Mouse (Mus musculus) G1E (cell line): Measurements from ENCODE around the gene Olfr311. TPM values are rescaled to one million over a fixed set of nuclear protein-coding genes. Genes with fewer than 3 reads are reported as not detected.
"Not testable (repeated sequence)": the region's sequence is repeated elsewhere in the genome, so short reads cannot be mapped to it uniquely, and the experiment has no call there.

Experiments used
- ATAC-seq: 2 replicates; pipeline ENCODE4 v1.8.0; 2016; ENCODE audit warnings: mild to moderate bottlenecking; ENCODE audit not compliant: insufficient number of reproducible peaks, poor library complexity, low FRiP score, severe bottlenecking; ENCODE audit errors: extremely low read depth
- DNase-seq: peaks from one replicate; pipeline ENCODE4 v3.0.0; 2012; ENCODE audit warnings: low spot score
- H3K27me3 ChIP-seq: 2 replicates; pipeline ENCODE4 v1.6.1; 2012; ENCODE audit warnings: mild to moderate bottlenecking, low read length, inconsistent platforms; ENCODE audit not compliant: insufficient read depth
- H3K36me3 ChIP-seq: replicated peaks from 2 replicates; pipeline ENCODE3; 2012; ENCODE audit warnings: mild to moderate bottlenecking, inconsistent platforms
- H3K4me1 ChIP-seq: 2 replicates; pipeline ENCODE4 v1.6.1; 2012; ENCODE audit warnings: low read depth, low read length, inconsistent platforms, mixed read lengths; ENCODE audit not compliant: insufficient read depth
- H3K4me3 ChIP-seq: 2 replicates; pipeline ENCODE4 v1.5.1; 2012; ENCODE audit warnings: low read depth, mild to moderate bottlenecking, inconsistent platforms, low read length, moderate library complexity, mixed read lengths
- H3K9me3 ChIP-seq: replicated peaks from 2 replicates; pipeline ENCODE4 v1.6.1; 2012; ENCODE audit warnings: inconsistent platforms
- CTCF ChIP-seq: IDR thresholded peaks from 2 replicates; pipeline ENCODE4 v1.5.1; 2012; ENCODE audit warnings: low read depth, low read length, inconsistent platforms, mixed read lengths
- GATA1 ChIP-seq: IDR thresholded peaks from 2 replicates; pipeline ENCODE4 v1.6.1; 2012; ENCODE audit warnings: borderline replicate concordance, low read length, inconsistent platforms, mixed read lengths
- GATA2 ChIP-seq: IDR thresholded peaks from 2 replicates; pipeline ENCODE4 v1.6.1; 2012; ENCODE audit warnings: low read depth, low read length, inconsistent platforms, borderline replicate concordance
- POLR2AphosphoS5 ChIP-seq: IDR thresholded peaks from 2 replicates; pipeline ENCODE4 v1.6.1; 2012; ENCODE audit warnings: low read depth, low read length, inconsistent platforms; ENCODE audit not compliant: insufficient replicate concordance
- TAL1 ChIP-seq: conservative IDR thresholded peaks from 2 replicates; pipeline ENCODE4 v1.6.1; 2012; ENCODE audit warnings: low read depth, low read length, inconsistent platforms, mixed read lengths
- polyA plus RNA-seq: library from polyadenylated mRNA; stranded (reverse); fragments of >175 nt; gene quantifications from 2 replicates; pipeline ENCODE4 v1.2.3, GENCODE M21; 2012
- total RNA-seq, 2 experiments: library from RNA; stranded (forward) in 1 of 2; stranded (reverse) in 1 of 2; fragments of 200-1000 nt in 1 of 2; fragments of >200 nt in 1 of 2; fragmentation: Nextera tagmentation in 1 of 2; gene quantifications; 2 replicates each; pipeline ENCODE4 v1.2.3; 2014 to 2017

The Olfr311 gene
- total and polyA plus RNA-seq, 3 experiments: 0.33 TPM; not detected in 2

DNA sequence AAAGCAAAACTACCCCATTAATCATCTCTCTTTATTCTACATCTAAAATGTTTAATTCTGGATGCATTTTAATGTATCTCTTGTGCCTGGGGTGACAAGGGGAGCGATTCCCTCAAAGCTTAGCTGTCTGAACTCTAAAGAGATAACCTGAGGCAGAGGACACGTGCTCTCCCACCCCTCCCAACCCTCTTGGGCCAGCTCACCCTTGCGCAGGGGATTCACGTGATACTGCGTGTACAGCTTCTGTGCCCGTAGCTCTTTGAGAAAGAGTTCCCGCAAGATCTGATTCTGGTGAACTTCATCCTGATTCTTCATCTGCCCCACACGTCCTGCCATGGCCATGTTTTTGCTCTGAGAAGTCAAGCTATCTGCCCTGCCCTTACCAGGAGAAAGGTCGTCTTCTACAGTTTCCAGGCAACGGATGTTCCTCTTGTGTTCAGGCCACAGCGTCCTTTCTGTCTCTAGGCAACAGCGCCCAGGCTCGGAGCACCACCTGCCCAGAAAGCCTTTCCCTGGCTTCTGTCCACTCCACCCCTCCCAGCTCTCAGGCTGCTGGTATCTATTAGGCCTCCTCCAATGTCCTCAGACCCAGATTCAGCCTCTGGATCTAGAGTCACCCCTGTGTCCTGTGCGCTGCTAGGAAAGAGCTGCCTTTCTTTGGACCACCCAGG is 37.4 kb upstream of the Olfr311 start, which contains the start of gene Fam183b:
TSS of gene Fam183b (minus strand) at position 403 of the 671 bp plus-strand sequence.
- ATAC-seq (no peak), DNase-seq (no peak)
- Histone ChIP-seq H3K9me3 (no peaks in the 10 kb centered on the region), H3K36me3 (no peaks in the 10 kb centered on the region), H3K4me3 (no peak within 1 kb of the TSS), H3K4me1 (no peaks in the 10 kb centered on the region), H3K27me3 (peaks cover 10% of the 10 kb centered on the region)
- no peak for TF ChIP-seq TAL1
- TF ChIP-seq CTCF: no peak
- no peak for TF ChIP-seq GATA1
- TF ChIP-seq POLR2AphosphoS5: no peak
- TF ChIP-seq GATA2: no peak

GRCm38 (mm10) chr11:58803871-58804270 is 35.2 kb upstream of the Olfr311 start:
- Histone ChIP-seq H3K9me3 (no peaks in the 10 kb centered on the region), H3K4me3 (no peak overlapping the region), H3K27me3 (peaks cover 6% of the 10 kb centered on the region), H3K4me1 (no peaks in the 10 kb centered on the region), H3K36me3 (no peaks in the 10 kb centered on the region)
- no peak for TF ChIP-seq POLR2AphosphoS5
- no peak for TF ChIP-seq TAL1
- TF ChIP-seq GATA2: no peak
- no peak for TF ChIP-seq GATA1
- no peak for TF ChIP-seq CTCF
- no peak for DNase-seq
- no peak for ATAC-seq

DNA sequence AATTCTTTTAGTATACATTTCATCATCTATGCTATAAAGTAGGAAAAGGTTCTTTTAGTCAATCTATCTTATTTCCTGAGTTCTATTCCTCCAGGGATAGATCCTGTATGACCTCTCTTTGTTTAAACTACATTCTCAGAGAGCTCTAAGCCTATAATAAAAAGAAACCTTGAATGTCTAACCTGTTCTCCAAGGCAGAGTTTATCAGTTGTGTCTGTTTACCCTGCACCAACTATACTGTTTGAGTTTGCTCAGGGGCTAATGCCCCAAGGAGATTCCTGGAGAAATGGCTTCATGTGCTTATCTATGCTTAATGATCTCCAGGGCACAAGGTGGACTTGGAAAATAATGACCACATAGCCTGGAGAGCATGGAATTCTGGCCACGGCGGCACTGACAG is 34.7 kb upstream of the Olfr311 start:
- Histone ChIP-seq H3K4me3 (no peak overlapping the region), H3K27me3 (peaks cover 6% of the 10 kb centered on the region), H3K36me3 (no peaks in the 10 kb centered on the region), H3K9me3 (no peaks in the 10 kb centered on the region), H3K4me1 (no peaks in the 10 kb centered on the region)
- ATAC-seq: no peak
- DNase-seq: no peak
- TF ChIP-seq GATA2 (no peak), GATA1 (no peak), POLR2AphosphoS5 (no peak), CTCF (no peak), TAL1 (no peak)

GRCm38 (mm10) chr11:58812001-58812400 is 27.1 kb upstream of the Olfr311 start:
- ATAC-seq (no peak), DNase-seq (no peak)
- TF ChIP-seq CTCF (0 out of 2 replicates have a peak, but pooled peaks have one; percentile 13), GATA2 (no peak)
- Histone ChIP-seq H3K4me1 (no peaks in the 10 kb centered on the region), H3K36me3 (no peaks in the 10 kb centered on the region), H3K9me3 (no peaks in the 10 kb centered on the region), H3K27me3 (no peaks in the 10 kb centered on the region), H3K4me3 (no peak overlapping the region)

DNA sequence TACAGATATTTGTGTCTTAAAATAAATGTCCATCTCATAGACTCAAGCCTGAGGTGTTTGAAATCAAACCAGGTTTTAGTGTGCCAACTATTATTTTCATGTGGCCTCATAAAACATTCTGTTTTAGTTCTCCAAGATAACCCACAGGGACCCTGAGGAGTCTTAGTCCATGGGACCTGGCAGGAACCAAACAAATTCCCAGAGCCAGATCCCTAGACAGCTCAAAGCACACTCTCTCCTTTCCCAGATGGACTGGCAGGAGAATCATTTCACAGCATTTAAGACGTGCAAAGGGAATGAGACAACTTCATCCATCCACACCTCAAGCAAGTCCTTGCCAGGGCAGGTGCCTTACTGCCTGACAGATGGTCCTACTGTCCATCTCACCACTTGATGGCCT is 24.4 kb upstream of the Olfr311 start, which contains the start of gene Olfr313:
TSS of gene Olfr313 (plus strand) at position 301 of the 400 bp plus-strand sequence.
- H3K27me3 ChIP-seq, DNase-seq, H3K9me3 ChIP-seq, ATAC-seq, H3K36me3 ChIP-seq, H3K4me3 ChIP-seq, H3K4me1 ChIP-seq: not testable (repeated sequence)

GRCm38 (mm10) chr11:58815676-58816075 is 23.4 kb upstream of the Olfr311 start:
- Histone ChIP-seq H3K4me3 (no peak overlapping the region), H3K27me3 (no peaks in the 10 kb centered on the region), H3K4me1 (no peaks in the 10 kb centered on the region), H3K36me3 (no peaks in the 10 kb centered on the region), H3K9me3 (no peaks in the 10 kb centered on the region)
- DNase-seq: no peak
- TF ChIP-seq POLR2AphosphoS5: no peak
- TF ChIP-seq TAL1: no peak
- no peak for TF ChIP-seq GATA2
- no peak for TF ChIP-seq GATA1
- TF ChIP-seq CTCF: no peak
- no peak for ATAC-seq

- not testable (repeated sequence) for H3K4me1 ChIP-seq, DNase-seq, H3K9me3 ChIP-seq, ATAC-seq, H3K27me3 ChIP-seq, H3K4me3 ChIP-seq, H3K36me3 ChIP-seq
Observed at GRCm38 (mm10) chr11:58828937-58829336, 10.1 kb upstream of the Olfr311 start, which contains the start of gene Olfr312. Gene Olfr312, plus strand, starts transcription at chr11:58829237.
